Mouse (Mus musculus) liver, adult (tissue): ENCODE data around the gene Cntf.

Experiments
- GATA4 ChIP-seq: IDR thresholded peaks from 2 replicates; pipeline ENCODE4 v1.6.1; 2014; ENCODE audit warnings: mild to moderate bottlenecking, low read length; ENCODE audit not compliant: insufficient replicate concordance

Cntf gene

DNA sequence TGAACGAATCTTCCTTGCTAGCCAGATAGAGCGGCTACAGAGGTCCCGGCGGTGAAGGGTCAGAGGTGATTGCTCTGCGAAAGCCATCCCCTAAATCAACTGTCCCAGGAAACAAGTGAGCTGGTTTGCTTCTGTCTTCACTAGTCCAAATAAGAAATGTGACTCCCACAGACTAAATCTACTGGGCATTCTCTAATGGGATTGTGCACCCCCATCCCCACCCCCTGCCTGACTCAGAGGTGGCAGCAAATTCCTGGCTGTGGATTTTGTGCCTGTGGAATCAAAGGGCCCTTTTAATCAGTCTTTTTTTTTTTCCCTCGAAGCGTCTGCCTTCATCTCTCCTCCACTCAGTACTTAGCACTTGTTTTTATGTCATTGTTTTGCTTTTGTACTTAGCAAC, at the start of gene Cntf:
Cntf (minus strand) TSS at position 325 of the 400 bp plus-strand sequence.
- no peak for TF ChIP-seq GATA4

- TF ChIP-seq GATA4, result no peak
These were observed 48.5 kb upstream of the Cntf start for GRCm38 (mm10) chr19:12813883-12814282.

- no peak for TF ChIP-seq GATA4
These were observed 47.4 kb upstream of the Cntf start for GRCm38 (mm10) chr19:12812644-12813364.

DNA sequence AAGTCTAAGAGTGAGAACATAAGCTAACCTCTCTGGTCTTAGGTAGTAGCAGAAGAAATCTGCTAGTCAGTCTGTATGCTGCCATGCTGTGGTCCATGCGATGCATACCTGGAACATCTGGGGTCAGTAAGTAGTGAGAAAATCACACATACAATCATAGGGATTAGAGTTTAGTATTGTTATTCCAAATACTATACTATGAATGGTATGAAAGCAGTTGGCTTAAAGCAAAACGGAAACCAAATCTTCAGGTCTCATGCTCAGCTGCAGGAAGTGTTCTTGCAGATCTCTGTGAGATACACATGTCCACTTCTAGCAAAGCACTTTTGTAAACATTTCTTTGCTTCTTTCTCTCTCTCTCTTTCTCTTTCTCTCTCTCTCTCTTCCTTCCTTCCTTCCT, 40.8 kb upstream of the Cntf start:
- TF ChIP-seq GATA4, result no peak

DNA sequence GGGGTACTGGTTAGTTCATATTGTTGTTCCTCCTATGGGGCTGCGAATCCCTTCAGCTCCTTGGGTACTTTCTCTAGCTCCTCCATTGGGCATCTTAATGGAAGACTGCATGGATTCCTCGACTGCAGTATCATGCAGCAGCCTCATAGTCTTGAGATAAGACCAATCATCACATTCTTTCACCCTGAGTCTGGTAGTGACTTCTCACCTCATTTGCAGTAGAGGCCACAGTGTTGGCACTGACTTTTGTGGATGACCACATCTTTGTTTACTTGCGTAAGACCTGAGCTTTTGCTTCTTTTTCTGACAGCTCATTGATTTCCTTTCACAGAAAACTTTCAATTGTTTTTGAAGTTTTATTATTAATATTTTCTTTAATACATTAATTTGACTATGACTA, 40.3 kb upstream of the Cntf start:
- no peak for TF ChIP-seq GATA4

DNA sequence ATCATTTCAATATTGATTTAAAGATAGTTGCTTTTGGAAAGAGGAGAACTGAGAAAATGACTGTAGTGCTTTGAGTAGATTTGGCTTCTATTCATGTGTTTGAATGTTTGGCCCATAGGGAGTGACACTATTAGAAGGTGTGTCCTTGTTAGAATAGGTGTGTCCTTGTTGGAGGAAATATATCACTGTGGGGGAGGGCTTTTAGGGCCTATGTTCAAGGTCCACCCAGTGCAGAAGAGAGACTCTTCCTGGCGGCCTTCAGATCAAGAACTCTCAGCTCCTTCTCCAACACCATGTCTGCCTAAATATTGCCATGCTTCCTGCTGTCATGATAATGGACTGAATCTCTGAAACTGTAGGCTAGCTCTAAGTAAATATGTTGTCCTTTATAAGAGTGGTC, 38.8 kb upstream of the Cntf start:
- TF ChIP-seq GATA4, result no peak

GRCm38 (mm10) chr19:12802830-12803229, 37.4 kb upstream of the Cntf start:
- TF ChIP-seq GATA4, result no peak

- no peak for TF ChIP-seq GATA4
These were observed 35.6 kb upstream of the Cntf start for GRCm38 (mm10) chr19:12801046-12801445.

GRCm38 (mm10) chr19:12800621-12801020, 35.2 kb upstream of the Cntf start:
- TF ChIP-seq GATA4, result no peak

- no peak for TF ChIP-seq GATA4
These were observed 33.6 kb upstream of the Cntf start for GRCm38 (mm10) chr19:12799081-12799480.

DNA sequence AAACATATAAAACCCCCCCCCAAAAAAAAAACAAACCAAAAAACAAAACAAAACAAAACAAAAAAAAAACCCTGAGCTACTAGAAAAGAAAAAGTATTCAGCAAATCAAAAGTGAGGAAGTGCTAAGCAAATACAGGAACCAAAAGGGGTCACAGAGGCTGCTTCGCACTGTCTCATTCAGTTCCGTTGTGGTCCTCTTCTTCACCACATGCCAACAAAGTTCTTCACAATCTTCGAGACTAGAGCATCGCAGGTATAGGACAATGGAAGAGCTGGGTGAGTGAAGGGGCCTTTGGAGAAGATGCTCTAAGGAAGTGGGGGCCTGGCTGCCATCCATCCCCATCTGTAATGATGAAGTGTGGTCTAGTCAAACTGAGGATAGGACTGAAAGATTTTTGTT, 33.0 kb upstream of the Cntf start:
- TF ChIP-seq GATA4, result no peak

DNA sequence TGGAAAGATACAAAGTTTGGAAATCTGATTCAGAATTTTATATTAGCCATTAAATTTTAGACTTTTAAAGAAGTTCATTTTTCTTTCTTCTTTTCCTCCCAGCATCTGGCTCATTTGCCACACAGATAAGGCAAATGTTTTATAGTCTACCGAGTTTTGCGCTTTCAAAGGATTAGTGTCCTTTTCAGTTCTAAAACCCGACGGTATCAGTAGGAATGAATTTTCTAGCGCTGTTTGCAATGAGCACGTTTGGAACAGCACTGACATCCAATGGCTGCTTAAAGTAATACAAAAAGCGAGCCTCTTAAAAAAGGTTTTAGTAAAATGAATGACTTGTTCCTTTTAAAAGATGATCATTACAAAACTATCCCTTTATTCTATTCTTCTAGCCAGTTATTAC, 31.6 kb upstream of the Cntf start:
- TF ChIP-seq GATA4, result no peak

GRCm38 (mm10) chr19:12796328-12796931, 31.0 kb upstream of the Cntf start:
- TF ChIP-seq GATA4, result no peak

GRCm38 (mm10) chr19:12795511-12796327, 30.3 kb upstream of the Cntf start, which contains the start of the genes Zfp91 and Lpxn:
TSS of gene Zfp91 (minus strand) at chr19:12796126.
TSS of gene Lpxn (plus strand) at chr19:12796193.
- peak; percentile 73; the same call in 1 of the 2 replicates for TF ChIP-seq GATA4

DNA sequence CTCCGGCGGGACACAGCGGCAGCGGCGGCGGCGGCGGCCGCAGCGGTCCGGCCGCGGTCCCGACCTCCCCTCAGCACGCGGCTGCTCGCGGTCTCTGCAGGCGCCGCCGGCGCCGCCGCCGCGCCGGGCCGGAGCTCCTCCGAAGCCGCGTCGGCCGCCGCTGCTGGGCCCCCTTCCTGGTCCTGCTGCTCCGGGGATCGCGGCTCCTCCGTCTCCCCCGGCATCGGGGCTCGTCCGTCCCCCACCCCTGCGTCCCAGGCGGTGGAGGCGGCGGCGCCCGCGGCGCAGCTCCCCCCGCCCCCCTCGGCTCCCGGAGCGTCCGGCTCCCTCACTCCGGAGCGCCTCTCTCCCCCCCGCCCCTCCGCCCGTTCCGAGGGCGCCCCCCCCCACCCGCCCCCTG, 29.7 kb upstream of the Cntf start:
- TF ChIP-seq GATA4, result no peak

DNA sequence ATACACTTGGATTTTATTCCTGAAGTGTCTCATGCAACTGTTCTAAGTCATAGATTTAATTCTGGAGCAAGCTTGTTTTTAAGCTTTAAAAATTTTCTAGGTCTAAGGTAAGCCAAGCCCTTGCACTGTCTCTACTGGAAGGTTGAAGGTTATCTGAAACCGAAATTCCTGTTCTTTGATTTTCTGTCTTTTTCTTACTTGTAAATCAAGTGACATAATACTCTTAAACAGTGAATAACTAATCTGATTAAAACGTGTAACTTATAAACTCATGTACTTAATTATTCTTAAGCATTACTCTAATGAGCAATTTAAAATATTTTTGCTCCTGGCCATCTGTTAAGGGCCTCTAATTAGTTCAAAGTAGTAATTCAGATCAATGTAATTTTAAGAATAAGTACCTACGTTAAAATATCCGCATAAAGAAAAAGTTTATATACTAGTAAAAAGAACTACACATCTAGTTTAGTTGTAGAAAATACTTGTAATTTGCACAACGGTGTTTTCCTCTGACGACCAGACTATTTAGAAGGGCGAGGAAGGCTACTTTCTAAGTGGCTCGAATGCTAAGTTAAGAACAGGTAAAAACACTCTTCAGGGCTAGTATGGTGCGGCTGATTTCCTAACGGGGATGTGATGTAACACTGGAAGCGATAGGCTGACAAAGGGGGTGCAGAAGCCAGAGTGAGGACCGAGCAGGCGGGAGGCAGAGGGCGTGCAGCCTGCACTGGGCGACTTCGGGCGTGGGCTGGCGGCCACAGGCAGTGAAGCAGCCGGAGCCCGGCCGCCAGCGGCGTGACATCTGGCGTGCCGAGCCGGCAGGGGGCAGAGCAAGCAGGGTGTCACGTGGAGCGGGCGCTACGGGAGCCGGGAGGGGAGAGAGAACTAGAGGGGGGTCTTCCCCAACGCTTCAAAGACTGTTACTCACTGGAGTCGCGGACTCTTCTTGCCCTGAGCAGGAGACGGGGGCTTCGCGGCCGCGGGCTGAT, 28.9 kb upstream of the Cntf start:
- TF ChIP-seq GATA4, result peak; percentile 76; the same call in 1 of the 2 replicates
